Mouse (Mus musculus) mesoderm, embryonic 11.5 days (tissue): ENCODE data around the gene Capn13.
A peak's percentile ranks its signal among the peaks of the same experiment; 100 is the strongest.

Experiments used
- DNase-seq: peaks from one replicate; pipeline ENCODE4 v3.0.0-alpha.2; 2012; ENCODE audit warnings: low read depth, low spot score

The Capn13 gene

GRCm38 (mm10) chr17:73400862-73401261, at the start of gene Capn13:
TSS of gene Capn13 (minus strand) at chr17:73400866.
- DNase-seq = no peak

GRCm38 (mm10) chr17:73449104-73449503, 48.4 kb upstream of the Capn13 start:
- DNase-seq = no peak

GRCm38 (mm10) chr17:73440798-73441197, 40.1 kb upstream of the Capn13 start:
- DNase-seq = no peak

GRCm38 (mm10) chr17:73432564-73433006, 31.9 kb upstream of the Capn13 start:
- no peak for DNase-seq

GRCm38 (mm10) chr17:73432058-73432457, 31.4 kb upstream of the Capn13 start:
- DNase-seq = no peak

GRCm38 (mm10) chr17:73417382-73417781, 16.7 kb upstream of the Capn13 start:
- DNase-seq = peak; percentile 44

GRCm38 (mm10) chr17:73416181-73416795, 15.6 kb upstream of the Capn13 start:
- DNase-seq = no peak

GRCm38 (mm10) chr17:73411817-73412216, 11.2 kb upstream of the Capn13 start:
- DNase-seq = no peak

- no peak for DNase-seq
These were observed 606 bp upstream of the Capn13 start for GRCm38 (mm10) chr17:73401272-73401671.

GRCm38 (mm10) chr17:73399136-73399535, 1.5 kb downstream of the Capn13 start:
- no peak for DNase-seq

GRCm38 (mm10) chr17:73393361-73393760, 7.3 kb downstream of the Capn13 start:
- DNase-seq = no peak

GRCm38 (mm10) chr17:73391771-73392170, 8.9 kb downstream of the Capn13 start:
- no peak for DNase-seq

- no peak for DNase-seq
These were observed 10.2 kb downstream of the Capn13 start for GRCm38 (mm10) chr17:73390191-73391089.

- DNase-seq = no peak
These were observed 11.3 kb downstream of the Capn13 start for GRCm38 (mm10) chr17:73389336-73389735.

GRCm38 (mm10) chr17:73386581-73386980, 14.1 kb downstream of the Capn13 start:
- DNase-seq = no peak

GRCm38 (mm10) chr17:73385940-73386339, 14.7 kb downstream of the Capn13 start:
- no peak for DNase-seq

GRCm38 (mm10) chr17:73382327-73383014, 18.2 kb downstream of the Capn13 start:
- DNase-seq = no peak

- DNase-seq = no peak
These were observed 19.0 kb downstream of the Capn13 start for GRCm38 (mm10) chr17:73381681-73382080.

- DNase-seq = no peak
These were observed 22.7 kb downstream of the Capn13 start for GRCm38 (mm10) chr17:73377778-73378484.

GRCm38 (mm10) chr17:73367334-73367733, 33.3 kb downstream of the Capn13 start:
- no peak for DNase-seq

GRCm38 (mm10) chr17:73361054-73361453, 39.6 kb downstream of the Capn13 start:
- DNase-seq = no peak
